Mouse (Mus musculus) embryonic facial prominence, embryonic 14.5 days (tissue): ENCODE results near the gene Myh7b. TPM values are rescaled to one million over a fixed set of nuclear protein-coding genes. Genes with fewer than 3 reads are reported as not detected.

Experiments used
- ATAC-seq: fragments of 200-750 bp; cut with Nextera tagmentation; 2 replicates; pipeline ENCODE4 v1.8.0; 2017; ENCODE audit warnings: low read depth, moderate number of reproducible peaks, moderate TSS enrichment
- DNase-seq: peaks from one replicate; pipeline ENCODE4 v3.0.0-alpha.2; 2015; ENCODE audit warnings: low spot score
- H3K27ac ChIP-seq: fragments of 300-500 bp; sonication (generic); replicated peaks from 2 replicates; pipeline ENCODE4 v1.5.1; 2014; ENCODE audit warnings: low read depth, mild to moderate bottlenecking, low read length, moderate library complexity
- H3K27me3 ChIP-seq: fragments of 300-500 bp; sonication (generic); replicated peaks from 2 replicates; pipeline ENCODE4 v1.6.1; 2014; ENCODE audit warnings: low read length; ENCODE audit not compliant: control insufficient read depth, insufficient read depth
- H3K36me3 ChIP-seq: fragments of 300-500 bp; sonication (generic); 2 replicates; pipeline ENCODE4 v1.6.1; 2014; ENCODE audit warnings: low read length, mixed read lengths; ENCODE audit not compliant: control insufficient read depth, insufficient read depth
- H3K4me1 ChIP-seq: fragments of 300-500 bp; sonication (generic); 2 replicates; pipeline ENCODE4 v1.6.1; 2014; ENCODE audit warnings: antibody characterized with exemption, low read length; ENCODE audit not compliant: control insufficient read depth, insufficient read depth
- H3K4me2 ChIP-seq: fragments of 300-500 bp; sonication (generic); 2 replicates; pipeline ENCODE4 v1.6.1; 2014; ENCODE audit warnings: low read depth, mild to moderate bottlenecking, low read length, moderate library complexity, mixed read lengths
- H3K4me3 ChIP-seq: fragments of 300-500 bp; sonication (generic); 2 replicates; pipeline ENCODE4 v1.5.1; 2014; ENCODE audit warnings: low read depth, mild to moderate bottlenecking, low read length
- H3K9ac ChIP-seq: fragments of 300-500 bp; sonication (generic); 2 replicates; pipeline ENCODE4 v1.6.1; 2014; ENCODE audit warnings: low read depth, mild to moderate bottlenecking, low read length, moderate library complexity, mixed read lengths
- H3K9me3 ChIP-seq: fragments of 300-500 bp; sonication (generic); 2 replicates; pipeline ENCODE4 v1.6.1; 2016; ENCODE audit warnings: low read length; ENCODE audit not compliant: control insufficient read depth
- WGBS: fragments of 180-500 bp; shearing (Covaris S2); extraction: QIAGEN DNeasy Blood & Tissue Kit; methylation state at CpG from one replicate; pipeline ENCODE4 v1.1.7; 2014; 5-methylcytosine and 5-hydroxymethylcytosine counted together
- polyA plus RNA-seq: library from polyadenylated mRNA; unstranded; fragments of >200 nt; fragmentation: Nextera tagmentation; extraction: Ambion mirVana; gene quantifications from 2 replicates; pipeline ENCODE4 v1.2.1, GENCODE M21; 2014

Gene Myh7b
- polyA plus RNA-seq, 1 experiment from 2014 or later: 4.6 TPM

- H3K4me2 ChIP-seq: no peak overlapping the region
- no peaks in the 10 kb centered on the region for H3K9me3 ChIP-seq
- H3K27ac ChIP-seq: no peak overlapping the region
- DNase-seq (no peak), ATAC-seq (no peak)
- H3K4me3 ChIP-seq: no peak overlapping the region
- 0 out of 2 replicates have a peak, but pooled peaks cover 8% of the 10 kb centered on the region for H3K4me1 ChIP-seq
- peaks cover 62% of the 10 kb centered on the region for H3K27me3 ChIP-seq
- WGBS: 69% methylated on average over 15 of the region's 19 CpGs
- no peak overlapping the region for H3K9ac ChIP-seq
- peaks cover 69% of the 10 kb centered on the region for H3K36me3 ChIP-seq
Measured at GRCm38 (mm10) chr2:155633121-155633520, 22.1 kb downstream of the Myh7b start.

- ATAC-seq (no peak), DNase-seq (no peak)
- WGBS: 91% methylated on average over 9 of the region's 9 CpGs
- H3K27me3 ChIP-seq: peaks cover 56% of the 10 kb centered on the region
- 0 out of 2 replicates have a peak, but pooled peaks cover 8% of the 10 kb centered on the region for H3K4me1 ChIP-seq
- H3K9me3 ChIP-seq: no peaks in the 10 kb centered on the region
- no peak overlapping the region for H3K27ac ChIP-seq
- H3K4me3 ChIP-seq: no peak overlapping the region
- H3K9ac ChIP-seq: no peak overlapping the region
- no peak overlapping the region for H3K4me2 ChIP-seq
- H3K36me3 ChIP-seq: peaks cover 75% of the 10 kb centered on the region
Measured at GRCm38 (mm10) chr2:155633731-155634130, 22.7 kb downstream of the Myh7b start.

DNA sequence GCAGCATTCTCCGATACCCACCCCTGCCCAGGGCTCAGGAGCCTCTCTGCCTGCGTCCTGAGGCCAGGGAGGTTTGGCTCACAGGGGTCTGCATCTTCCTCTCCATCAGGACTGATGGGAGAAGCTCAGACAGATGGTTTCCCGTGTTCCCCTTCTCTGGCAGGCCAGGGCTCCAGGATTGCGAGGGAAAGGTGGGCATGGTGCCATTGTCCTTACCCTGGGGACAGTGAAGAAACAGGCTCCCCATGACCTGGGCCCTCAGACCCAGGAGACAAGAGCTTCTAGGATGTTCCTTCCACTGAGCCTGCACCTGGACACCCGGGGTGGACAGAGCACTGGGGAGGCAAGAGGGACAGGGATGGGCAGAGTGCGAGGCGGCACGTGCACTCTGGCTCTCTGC lies 23.6 kb downstream of the Myh7b start:
- 89% methylated on average over 6 of the region's 8 CpGs for WGBS
- no peak overlapping the region for H3K4me2 ChIP-seq
- H3K27me3 ChIP-seq: peaks cover 48% of the 10 kb centered on the region
- no peak for ATAC-seq
- no peak overlapping the region for H3K27ac ChIP-seq
- H3K36me3 ChIP-seq: peaks cover 84% of the 10 kb centered on the region
- H3K9me3 ChIP-seq: no peaks in the 10 kb centered on the region
- no peak overlapping the region for H3K4me3 ChIP-seq
- DNase-seq: no peak
- H3K4me1 ChIP-seq: 0 out of 2 replicates have a peak, but pooled peaks cover 2% of the 10 kb centered on the region
- no peak overlapping the region for H3K9ac ChIP-seq

GRCm38 (mm10) chr2:155635961-155636360 lies 24.9 kb downstream of the Myh7b start:
- Histone ChIP-seq H3K4me2 (no peak overlapping the region), H3K27me3 (peaks cover 34% of the 10 kb centered on the region), H3K9me3 (no peaks in the 10 kb centered on the region), H3K4me3 (no peak overlapping the region), H3K4me1 (no peaks in the 10 kb centered on the region), H3K36me3 (peaks cover 97% of the 10 kb centered on the region), H3K27ac (no peak overlapping the region), H3K9ac (no peak overlapping the region)
- ATAC-seq (no peak), DNase-seq (no peak)
- WGBS: 95% methylated on average over 8 of the region's 8 CpGs

DNA sequence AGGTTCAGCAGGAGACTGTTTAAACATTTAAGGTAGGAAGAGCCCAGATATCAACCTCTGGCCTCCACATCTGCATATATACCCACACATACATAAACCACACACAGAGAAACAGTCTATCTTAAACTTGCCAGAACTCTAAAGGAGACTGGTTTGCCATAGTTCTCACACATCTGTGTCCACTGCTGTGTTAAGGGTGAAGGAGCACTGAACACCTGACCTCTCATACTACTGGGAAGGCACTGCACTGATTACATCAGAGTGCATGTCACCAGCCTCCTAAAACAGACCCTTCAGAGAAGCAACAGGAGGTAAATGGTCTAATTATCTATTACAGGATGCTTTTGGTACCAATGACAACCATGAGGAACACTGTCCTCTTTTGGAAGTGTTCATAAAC lies 25.9 kb downstream of the Myh7b start:
- no peak overlapping the region for H3K4me2 ChIP-seq
- no peak overlapping the region for H3K9ac ChIP-seq
- no peaks in the 10 kb centered on the region for H3K9me3 ChIP-seq
- H3K4me1 ChIP-seq: no peaks in the 10 kb centered on the region
- peaks cover 24% of the 10 kb centered on the region for H3K27me3 ChIP-seq
- DNase-seq (no peak), ATAC-seq (no peak)
- peaks cover 99% of the 10 kb centered on the region for H3K36me3 ChIP-seq
- H3K4me3 ChIP-seq: no peak overlapping the region
- H3K27ac ChIP-seq: no peak overlapping the region

GRCm38 (mm10) chr2:155637411-155637810 lies 26.4 kb downstream of the Myh7b start:
- peaks cover 99% of the 10 kb centered on the region for H3K36me3 ChIP-seq
- no peak for DNase-seq
- no peaks in the 10 kb centered on the region for H3K4me1 ChIP-seq
- H3K9me3 ChIP-seq: no peaks in the 10 kb centered on the region
- no peak overlapping the region for H3K4me3 ChIP-seq
- H3K9ac ChIP-seq: no peak overlapping the region
- WGBS: 88% methylated on average over 4 of the region's 4 CpGs
- no peak for ATAC-seq
- no peak overlapping the region for H3K27ac ChIP-seq
- H3K27me3 ChIP-seq: peaks cover 19% of the 10 kb centered on the region
- H3K4me2 ChIP-seq: no peak overlapping the region

GRCm38 (mm10) chr2:155640656-155641055 lies 29.6 kb downstream of the Myh7b start:
- Histone ChIP-seq H3K27me3 (no peaks in the 10 kb centered on the region), H3K27ac (no peak overlapping the region), H3K4me1 (no peaks in the 10 kb centered on the region), H3K36me3 (peaks cover 94% of the 10 kb centered on the region), H3K4me2 (no peak overlapping the region), H3K4me3 (no peak overlapping the region), H3K9me3 (no peaks in the 10 kb centered on the region), H3K9ac (no peak overlapping the region)
- DNase-seq: no peak
- ATAC-seq: no peak
- 86% methylated on average over 6 of the region's 6 CpGs for WGBS

- 90% methylated on average over 18 of the region's 18 CpGs for WGBS
- no peaks in the 10 kb centered on the region for H3K4me1 ChIP-seq
- H3K27me3 ChIP-seq: no peaks in the 10 kb centered on the region
- DNase-seq: no peak
- ATAC-seq: no peak
- peaks cover 93% of the 10 kb centered on the region for H3K36me3 ChIP-seq
- H3K27ac ChIP-seq: no peak overlapping the region
- H3K9ac ChIP-seq: no peak overlapping the region
- no peak overlapping the region for H3K4me3 ChIP-seq
- H3K4me2 ChIP-seq: no peak overlapping the region
- no peaks in the 10 kb centered on the region for H3K9me3 ChIP-seq
Measured at GRCm38 (mm10) chr2:155641540-155642472, 30.8 kb downstream of the Myh7b start.

DNA sequence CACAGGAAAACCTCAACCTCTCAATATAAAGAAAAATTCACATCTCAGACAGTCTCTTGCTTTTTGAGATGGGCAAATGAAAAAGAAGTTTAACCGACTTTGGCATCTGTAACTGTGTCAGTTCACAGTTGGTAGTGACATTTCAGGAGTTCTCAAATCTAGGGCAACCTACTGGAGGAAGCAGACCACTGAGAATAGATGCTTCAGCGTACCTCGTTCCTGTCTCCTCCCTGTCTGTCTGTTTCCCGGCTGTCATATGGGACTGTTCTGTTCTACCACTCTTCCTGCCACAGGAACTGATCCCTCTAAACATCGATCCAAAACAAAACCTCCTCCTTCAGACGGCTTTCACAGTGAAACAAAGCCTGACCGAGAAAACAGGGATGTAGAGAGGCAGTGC lies 34.7 kb downstream of the Myh7b start:
- peaks cover 92% of the 10 kb centered on the region for H3K36me3 ChIP-seq
- DNase-seq: no peak
- H3K27ac ChIP-seq: no peak overlapping the region
- H3K9me3 ChIP-seq: no peaks in the 10 kb centered on the region
- H3K27me3 ChIP-seq: no peaks in the 10 kb centered on the region
- WGBS: 85% methylated on average over 7 of the region's 7 CpGs
- ATAC-seq: no peak
- H3K4me3 ChIP-seq: no peak overlapping the region
- no peak overlapping the region for H3K9ac ChIP-seq
- H3K4me1 ChIP-seq: no peaks in the 10 kb centered on the region
- no peak overlapping the region for H3K4me2 ChIP-seq
